In the genomic region with DNA sequence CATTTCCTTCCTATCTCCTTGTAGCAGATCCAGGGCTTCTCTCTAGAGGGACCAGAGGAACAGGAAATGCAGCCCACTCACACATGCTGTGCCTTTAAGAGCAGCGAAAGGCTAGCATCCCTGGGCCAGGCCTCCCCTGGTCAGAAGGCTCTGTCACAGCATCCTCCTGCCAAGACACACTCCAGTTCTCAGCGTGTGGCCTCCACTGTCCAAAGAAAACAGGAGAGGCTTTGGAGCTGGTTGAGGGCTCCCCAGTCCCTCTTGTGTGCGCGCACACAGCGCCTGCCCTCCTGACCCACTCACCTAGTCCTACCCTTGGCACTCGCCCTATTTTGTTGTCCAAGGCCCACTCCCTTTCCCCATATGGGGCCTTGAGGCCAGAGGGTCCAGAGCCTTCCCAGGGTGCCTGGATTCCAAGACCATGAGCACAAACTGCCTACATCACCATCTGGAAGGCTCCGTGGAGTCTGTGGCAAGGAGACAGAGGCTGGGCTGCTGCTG, we compare ENCODE assay signal across 8 mouse cellular contexts.
DNase-seq lines count a peak whose midpoint lies in the region; ATAC-seq lines count a peak whose summit lies in the region.

No protein-coding gene starts in this region.

- DNase-seq in embryo, embryonic 10 days (ENCODE audit: low spot score): peak; percentile 40
- no peak for DNase-seq in embryo, embryonic 9.5 days (ENCODE audit: extremely low spot score)
- peak; percentile 67 for DNase-seq in NIH3T3 (ENCODE audit: low read depth)
- peak; percentile 69 for DNase-seq in gastrocnemius, postnatal 25 days
- no peak for DNase-seq in layer of hippocampus, adult 18-20 months (ENCODE audit: low spot score in 2 of 2)
- DNase-seq in midbrain, embryonic 11.5 days (ENCODE audit: low spot score, missing footprints): no peak

- ATAC-seq in kidney, embryonic 14.5 days (ENCODE audit: low FRiP score, low TSS enrichment): peak; percentile 9; the same call in 1 of the 2 replicates
- no peak for ATAC-seq in erythroblast, adult 5-6 weeks (replicated peaks; ENCODE audit: low FRiP score, poor library complexity, severe bottlenecking)
- no peak for ATAC-seq in midbrain, embryonic 11.5 days (ENCODE audit: low FRiP score)

- H3K4me2 ChIP-seq in kidney, embryonic 14.5 days (replicated peaks; ENCODE audit: low read depth, low read length): no peak overlapping the region
- H3K4me2 ChIP-seq in midbrain, embryonic 11.5 days: no peak overlapping the region

- peaks cover 9% of the 10 kb centered on the region for H3K36me3 ChIP-seq in kidney, embryonic 14.5 days (ENCODE audit: control insufficient read depth, insufficient read depth, low read length)
- H3K36me3 ChIP-seq in midbrain, embryonic 11.5 days (ENCODE audit: control insufficient read depth, insufficient read depth, low read length): no peaks in the 10 kb centered on the region

- H3K4me3 ChIP-seq in kidney, embryonic 14.5 days (ENCODE audit: low read length): no peak overlapping the region
- no peak overlapping the region for H3K4me3 ChIP-seq in midbrain, embryonic 11.5 days (ENCODE audit: low read depth, low read length)

- WGBS in kidney, embryonic 14.5 days: 51% methylated on average over 7 of the region's 7 CpGs
- 44% methylated on average over 7 of the region's 7 CpGs for WGBS in midbrain, embryonic 11.5 days

- H3K9me3 ChIP-seq in kidney, embryonic 14.5 days (ENCODE audit: control insufficient read depth, low read length): no peaks in the 10 kb centered on the region
- H3K9me3 ChIP-seq in midbrain, embryonic 11.5 days (ENCODE audit: control insufficient read depth, low read length): no peaks in the 10 kb centered on the region

- no peaks in the 10 kb centered on the region for H3K27me3 ChIP-seq in kidney, embryonic 14.5 days (ENCODE audit: control insufficient read depth, insufficient read depth, low read length)
- no peaks in the 10 kb centered on the region for H3K27me3 ChIP-seq in midbrain, embryonic 11.5 days (ENCODE audit: control insufficient read depth, insufficient read depth, low read length)

- peak overlapping the region; percentile 80; the same call in 1 of the 2 replicates for H3K27ac ChIP-seq in kidney, embryonic 14.5 days (ENCODE audit: low read depth, low read length)
- no peak overlapping the region for H3K27ac ChIP-seq in midbrain, embryonic 11.5 days (ENCODE audit: low read depth, low read length)

- peaks cover 31% of the 10 kb centered on the region for H3K4me1 ChIP-seq in kidney, embryonic 14.5 days (ENCODE audit: control insufficient read depth, insufficient read depth, low read length)
- peaks cover 17% of the 10 kb centered on the region for H3K4me1 ChIP-seq in midbrain, embryonic 11.5 days (ENCODE audit: control insufficient read depth, insufficient read depth, low read length)

- no peak overlapping the region for H3K9ac ChIP-seq in kidney, embryonic 14.5 days (ENCODE audit: low read depth, low read length)
- no peak overlapping the region for H3K9ac ChIP-seq in midbrain, embryonic 11.5 days (ENCODE audit: low read length)

Comparison
In these comparisons a context has a peak if more than half of its experiments do, and no peak if none do; other contexts are left out.
1. DNase-seq: peak in embryo, embryonic 10 days (single experiment), NIH3T3 (single experiment) and gastrocnemius, postnatal 25 days (single experiment); none in embryo, embryonic 9.5 days (single experiment), layer of hippocampus, adult 18-20 months (0 of 2) and midbrain, embryonic 11.5 days (single experiment).